In genomic region chr2:154551927-154552326, GRCm38 (mm10) we compare ENCODE assay signal across 8 mouse cellular contexts. TPM values are rescaled to one million over a fixed set of nuclear protein-coding genes. Genes with fewer than 3 reads are reported as not detected.
DNase-seq lines count a peak whose midpoint lies in the region; ATAC-seq and TF ChIP-seq lines count a peak whose summit lies in the region.

No protein-coding gene starts in this region.

- 22% methylated on average over 21 of the region's 21 CpGs for WGBS in heart, embryonic 13.5 days
- WGBS in hindbrain, embryonic 10.5 days = 29% methylated on average over 21 of the region's 21 CpGs
- WGBS in midbrain, embryonic 10.5 days = 30% methylated on average over 21 of the region's 21 CpGs
- 41% methylated on average over 21 of the region's 21 CpGs for WGBS in kidney, adult 2 months

- H3K36me3 ChIP-seq in heart, embryonic 13.5 days = no peaks in the 10 kb centered on the region
- peaks cover 29% of the 10 kb centered on the region for H3K36me3 ChIP-seq in hindbrain, embryonic 10.5 days
- peaks cover 11% of the 10 kb centered on the region; the same call in 1 of the 2 replicates for H3K36me3 ChIP-seq in midbrain, embryonic 10.5 days
- H3K36me3 ChIP-seq in kidney, adult 2 months (ENCODE audit: control insufficient read depth, insufficient read depth, low read length) = no peaks in the 10 kb centered on the region

- peak overlapping the region; percentile 69 for H3K4me2 ChIP-seq in heart, embryonic 13.5 days

- H3K9ac ChIP-seq in heart, embryonic 13.5 days = peak overlapping the region; percentile 66; the same call in 1 of the 2 replicates

- no peak overlapping the region for H3K27ac ChIP-seq in heart, embryonic 13.5 days (replicated peaks)
- H3K27ac ChIP-seq in brown adipose tissue, adult 24 weeks (replicated peaks; ENCODE audit: low read depth, low read length) = no peak overlapping the region
- peak overlapping the region; percentile 79 for H3K27ac ChIP-seq in hindbrain, embryonic 10.5 days
- 0 out of 2 replicates have a peak overlapping the region, but pooled peaks have one; percentile 24 for H3K27ac ChIP-seq in midbrain, embryonic 10.5 days (replicated peaks)
- no peak overlapping the region for H3K27ac ChIP-seq in kidney, adult 2 months (ENCODE audit: insufficient read depth, low read depth, low read length)

- no peak for ATAC-seq in heart, embryonic 13.5 days (ENCODE audit: extremely low read depth, insufficient number of reproducible peaks, low FRiP score, low TSS enrichment)

- H3K27me3 ChIP-seq in heart, embryonic 13.5 days (replicated peaks) = peaks cover 53% of the 10 kb centered on the region
- H3K27me3 ChIP-seq in hindbrain, embryonic 10.5 days (ENCODE audit: insufficient read depth, poor library complexity, severe bottlenecking) = peaks cover 57% of the 10 kb centered on the region
- peaks cover 64% of the 10 kb centered on the region for H3K27me3 ChIP-seq in midbrain, embryonic 10.5 days (ENCODE audit: low read depth, poor library complexity, severe bottlenecking)
- H3K27me3 ChIP-seq in kidney, adult 2 months (replicated peaks; ENCODE audit: control insufficient read depth, insufficient read depth, low read length) = no peaks in the 10 kb centered on the region

- peak overlapping the region; percentile 42 for H3K4me3 ChIP-seq in heart, embryonic 13.5 days
- H3K4me3 ChIP-seq in brown adipose tissue, adult 24 weeks (ENCODE audit: insufficient read depth, low read depth, low read length) = peak overlapping the region; percentile 45
- peak overlapping the region; percentile 36 for H3K4me3 ChIP-seq in hindbrain, embryonic 10.5 days
- peak overlapping the region; percentile 12; the same call in 1 of the 2 replicates for H3K4me3 ChIP-seq in midbrain, embryonic 10.5 days
- no peak overlapping the region for H3K4me3 ChIP-seq in kidney, adult 2 months (ENCODE audit: insufficient read depth, low read depth, low read length)

- TF ChIP-seq POLR2A in kidney, adult 2 months (IDR thresholded peaks at IDR 0.05; ENCODE audit: low read depth, low read length) = no peak

- TF ChIP-seq CTCF in kidney, adult 2 months (conservative IDR thresholded peaks at IDR 0.05; ENCODE audit: insufficient read depth, insufficient read length, low read depth, low read length) = no peak

- peaks cover 38% of the 10 kb centered on the region for H3K4me1 ChIP-seq in heart, embryonic 13.5 days
- H3K4me1 ChIP-seq in brown adipose tissue, adult 24 weeks (ENCODE audit: control insufficient read depth, insufficient read depth, insufficient read length, low read length) = peaks cover 8% of the 10 kb centered on the region
- peaks cover 50% of the 10 kb centered on the region for H3K4me1 ChIP-seq in hindbrain, embryonic 10.5 days (replicated peaks)
- peaks cover 38% of the 10 kb centered on the region for H3K4me1 ChIP-seq in midbrain, embryonic 10.5 days
- H3K4me1 ChIP-seq in kidney, adult 2 months (ENCODE audit: control insufficient read depth, insufficient read depth, low read length) = no peaks in the 10 kb centered on the region

- DNase-seq in heart, postnatal 10 days = no peak
- DNase-seq in hindbrain, embryonic 10.5 days (ENCODE audit: low spot score) = peak; percentile 44
- peak; percentile 32 for DNase-seq in midbrain, embryonic 10.5 days (ENCODE audit: low spot score)
- no peak for DNase-seq in adrenal gland, postnatal 25 days
- DNase-seq in urinary bladder, postnatal 4 days (ENCODE audit: low spot score in 2 of 2) = no peak
- no peak for DNase-seq in kidney, adult 2 months

- no peaks in the 10 kb centered on the region for H3K9me3 ChIP-seq in heart, embryonic 13.5 days
- H3K9me3 ChIP-seq in hindbrain, embryonic 10.5 days = no peaks in the 10 kb centered on the region
- no peaks in the 10 kb centered on the region for H3K9me3 ChIP-seq in midbrain, embryonic 10.5 days (replicated peaks)

- intact Hi-C loops in heart, postnatal 10 days (cut with DNase I) = loop anchor here (2.0 kb wide), 1 partner anchor 61 kb away; the partner anchor contains the start of genes 4930519P11Rik and Zfp341

RNA-seq across cellular contexts. Expression of gene Actl10, which starts 0.4 kb away (rescaled TPM):
- 0.09 TPM in 2 replicates for polyA plus RNA-seq in heart, embryonic 13.5 days (2015; fragmentation: Nextera tagmentation; extraction: Ambion mirVana)
- under 1 TPM in 1 of 2 experiments, not detected in 1; 0.22 TPM for total RNA-seq in heart, postnatal 10 days (2021)
- not detected in 2 replicates for polyA plus RNA-seq in brown adipose tissue, adult 24 weeks (2012; ENCODE audit: insufficient read depth, insufficient read length, missing spikeins)
- polyA plus RNA-seq in hindbrain, embryonic 10.5 days (2016; fragmentation: Nextera tagmentation; extraction: Ambion mirVana) = 0.60 and 1.3 TPM in 2 replicates
- 0.81 and 0.98 TPM in 2 replicates for polyA plus RNA-seq in midbrain, embryonic 10.5 days (2016; fragmentation: Nextera tagmentation; extraction: Ambion mirVana)
- total RNA-seq in adrenal gland, postnatal 25 days (2021) = 0.21 TPM in 1 of 2 replicates, not detected in the other
- 0.05 TPM in 1 of 2 replicates, not detected in the other for polyA plus RNA-seq in kidney, adult 2 months (2012; rRNA removed)

RNA-seq across cellular contexts. Expression of gene 1700003F12Rik, which starts 5.0 kb away (rescaled TPM):
- 0.29 TPM in 1 of 2 replicates, not detected in the other for polyA plus RNA-seq in heart, embryonic 13.5 days (2015; fragmentation: Nextera tagmentation; extraction: Ambion mirVana)
- under 1 TPM; 0.38 to 0.40 TPM for total RNA-seq in heart, postnatal 10 days (2021)
- not detected in 2 replicates for polyA plus RNA-seq in brown adipose tissue, adult 24 weeks (2012; ENCODE audit: insufficient read depth, insufficient read length, missing spikeins)
- polyA plus RNA-seq in hindbrain, embryonic 10.5 days (2016; fragmentation: Nextera tagmentation; extraction: Ambion mirVana) = 9.5 and 10.0 TPM in 2 replicates
- polyA plus RNA-seq in midbrain, embryonic 10.5 days (2016; fragmentation: Nextera tagmentation; extraction: Ambion mirVana) = 4.4 and 5.1 TPM in 2 replicates
- total RNA-seq in adrenal gland, postnatal 25 days (2021) = not detected in 2 replicates
- 0.29 and 0.52 TPM in 2 replicates for polyA plus RNA-seq in kidney, adult 2 months (2012; rRNA removed)

RNA-seq across cellular contexts. Expression of gene Necab3, which starts 6.8 kb away (rescaled TPM):
- 1.0 and 1.4 TPM in 2 replicates for polyA plus RNA-seq in heart, embryonic 13.5 days (2015; fragmentation: Nextera tagmentation; extraction: Ambion mirVana)
- total RNA-seq in heart, postnatal 10 days (2021) = 1 to 10 TPM; 1.3 to 1.8 TPM
- not detected in 2 replicates for polyA plus RNA-seq in brown adipose tissue, adult 24 weeks (2012; ENCODE audit: insufficient read depth, insufficient read length, missing spikeins)
- polyA plus RNA-seq in hindbrain, embryonic 10.5 days (2016; fragmentation: Nextera tagmentation; extraction: Ambion mirVana) = 9.8 and 16.0 TPM in 2 replicates
- polyA plus RNA-seq in midbrain, embryonic 10.5 days (2016; fragmentation: Nextera tagmentation; extraction: Ambion mirVana) = 5.2 and 7.6 TPM in 2 replicates
- 2.0 and 2.1 TPM in 2 replicates for total RNA-seq in adrenal gland, postnatal 25 days (2021)
- 1.5 and 1.8 TPM in 2 replicates for polyA plus RNA-seq in kidney, adult 2 months (2012; rRNA removed)

RNA-seq across cellular contexts. Expression of gene E2f1, which starts 17.8 kb away (rescaled TPM):
- polyA plus RNA-seq in heart, embryonic 13.5 days (2015; fragmentation: Nextera tagmentation; extraction: Ambion mirVana) = 15.5 and 17.8 TPM in 2 replicates
- 10 to 100 TPM; 10.2 to 10.4 TPM for total RNA-seq in heart, postnatal 10 days (2021)
- 0.63 and 1.3 TPM in 2 replicates for polyA plus RNA-seq in brown adipose tissue, adult 24 weeks (2012; ENCODE audit: insufficient read depth, insufficient read length, missing spikeins)
- 41.4 and 43.8 TPM in 2 replicates for polyA plus RNA-seq in hindbrain, embryonic 10.5 days (2016; fragmentation: Nextera tagmentation; extraction: Ambion mirVana)
- 34.9 and 35.5 TPM in 2 replicates for polyA plus RNA-seq in midbrain, embryonic 10.5 days (2016; fragmentation: Nextera tagmentation; extraction: Ambion mirVana)
- 11.2 and 13.2 TPM in 2 replicates for total RNA-seq in adrenal gland, postnatal 25 days (2021)
- 3.6 and 4.1 TPM in 2 replicates for polyA plus RNA-seq in kidney, adult 2 months (2012; rRNA removed)

RNA-seq across cellular contexts. Expression of gene Pxmp4, which starts 51.6 kb away (rescaled TPM):
- polyA plus RNA-seq in heart, embryonic 13.5 days (2015; fragmentation: Nextera tagmentation; extraction: Ambion mirVana) = 24.4 and 25.2 TPM in 2 replicates
- 10 to 100 TPM; 25.7 to 26.8 TPM for total RNA-seq in heart, postnatal 10 days (2021)
- polyA plus RNA-seq in brown adipose tissue, adult 24 weeks (2012; ENCODE audit: insufficient read depth, insufficient read length, missing spikeins) = 44.4 and 59.3 TPM in 2 replicates
- polyA plus RNA-seq in hindbrain, embryonic 10.5 days (2016; fragmentation: Nextera tagmentation; extraction: Ambion mirVana) = 14.5 and 16.9 TPM in 2 replicates
- 13.2 and 13.9 TPM in 2 replicates for polyA plus RNA-seq in midbrain, embryonic 10.5 days (2016; fragmentation: Nextera tagmentation; extraction: Ambion mirVana)
- 32.7 and 34.3 TPM in 2 replicates for total RNA-seq in adrenal gland, postnatal 25 days (2021)
- polyA plus RNA-seq in kidney, adult 2 months (2012; rRNA removed) = 118 and 138 TPM in 2 replicates

Comparison
In these comparisons a context has a peak if more than half of its experiments do, and no peak if none do; other contexts are left out.
1. H3K27ac ChIP-seq: peak in hindbrain, embryonic 10.5 days (single experiment) and midbrain, embryonic 10.5 days (single experiment); none in heart, embryonic 13.5 days (single experiment), brown adipose tissue, adult 24 weeks (single experiment) and kidney, adult 2 months (single experiment).
2. DNase-seq: peak in hindbrain, embryonic 10.5 days (single experiment) and midbrain, embryonic 10.5 days (single experiment); none in heart, postnatal 10 days (0 of 2), adrenal gland, postnatal 25 days (single experiment), urinary bladder, postnatal 4 days (0 of 2) and kidney, adult 2 months (single experiment).